Mouse (Mus musculus) forebrain, embryonic 13.5 days (tissue): ENCODE results near the gene Selenbp1. TPM values are rescaled to one million over a fixed set of nuclear protein-coding genes. Genes with fewer than 3 reads are reported as not detected.
"Not testable (repeated sequence)": the region's sequence is repeated elsewhere in the genome, so short reads cannot be mapped to it uniquely, and the experiment has no call there.

Source experiments
- ATAC-seq: fragments of 200-750 bp; cut with Nextera tagmentation; 2 replicates; pipeline ENCODE4 v1.8.0; 2017
- H3K27ac ChIP-seq: fragments of 300-500 bp; sonication (generic); 2 replicates; pipeline ENCODE4 v1.5.1; 2015; ENCODE audit warnings: inconsistent platforms, mild to moderate bottlenecking, moderate library complexity
- H3K27me3 ChIP-seq: fragments of 300-500 bp; sonication (generic); 2 replicates; pipeline ENCODE4 v1.6.1; 2015; ENCODE audit warnings: mild to moderate bottlenecking, inconsistent platforms
- H3K36me3 ChIP-seq: fragments of 300-500 bp; sonication (generic); 2 replicates; pipeline ENCODE4 v1.6.1; 2015; ENCODE audit warnings: mild to moderate bottlenecking, inconsistent platforms; ENCODE audit not compliant: poor library complexity, severe bottlenecking
- H3K4me1 ChIP-seq: fragments of 300-500 bp; sonication (generic); 2 replicates; pipeline ENCODE4 v1.6.1; 2015; ENCODE audit warnings: inconsistent platforms
- H3K4me2 ChIP-seq: fragments of 300-500 bp; sonication (generic); 2 replicates; pipeline ENCODE4 v1.6.1; 2015; ENCODE audit warnings: inconsistent platforms, mild to moderate bottlenecking, moderate library complexity
- H3K4me3 ChIP-seq: fragments of 300-500 bp; sonication (generic); 2 replicates; pipeline ENCODE4 v1.5.1; 2015; ENCODE audit warnings: mild to moderate bottlenecking, inconsistent platforms
- H3K9ac ChIP-seq: fragments of 300-500 bp; sonication (generic); 2 replicates; pipeline ENCODE4 v1.6.1; 2015; ENCODE audit warnings: mild to moderate bottlenecking, inconsistent platforms
- H3K9me3 ChIP-seq: fragments of 300-500 bp; sonication (generic); replicated peaks from 2 replicates; pipeline ENCODE4 v1.6.1; 2016; ENCODE audit warnings: inconsistent platforms
- WGBS: fragments of 180-500 bp; shearing (Covaris S2); methylation state at CpG from one replicate; pipeline ENCODE4 v1.1.7; 2015; 5-methylcytosine and 5-hydroxymethylcytosine counted together
- polyA plus RNA-seq: library from polyadenylated mRNA; unstranded; fragments of >200 nt; fragmentation: Nextera tagmentation; extraction: Ambion mirVana; gene quantifications from 2 replicates; pipeline ENCODE4 v1.2.1, GENCODE M21; 2015

The Selenbp1 gene
- polyA plus RNA-seq, result 7.6 and 9.0 TPM in 2 replicates

- no peaks in the 10 kb centered on the region for H3K36me3 ChIP-seq
- H3K27me3 ChIP-seq, result no peaks in the 10 kb centered on the region
- peak; percentile 85 for ATAC-seq
- no peaks in the 10 kb centered on the region for H3K9me3 ChIP-seq
- peak within 1 kb of the TSS; percentile 9; the same call in 1 of the 2 replicates for H3K4me3 ChIP-seq
- peak within 1 kb of the TSS; percentile 16; the same call in 1 of the 2 replicates for H3K27ac ChIP-seq
- no peak within 1 kb of the TSS for H3K9ac ChIP-seq
- peak within 1 kb of the TSS; percentile 52 for H3K4me2 ChIP-seq
- peaks cover 12% of the 10 kb centered on the region for H3K4me1 ChIP-seq
- WGBS, result 24% methylated on average over 16 of the region's 16 CpGs
These were observed at the start of gene Selenbp1 for GRCm38 (mm10) chr3:94932809-94933564. Gene Selenbp1, plus strand, starts transcription at chr3:94933056.

GRCm38 (mm10) chr3:94886316-94887224 is 46.3 kb upstream of the Selenbp1 start, which contains the start of gene Psmb4:
Gene Psmb4, minus strand, starts transcription at chr3:94886961.
- peak within 1 kb of the TSS; percentile 62 for H3K27ac ChIP-seq
- 1% methylated on average over 61 of the region's 61 CpGs for WGBS
- peak within 1 kb of the TSS; percentile 97 for H3K4me3 ChIP-seq
- no peaks in the 10 kb centered on the region for H3K27me3 ChIP-seq
- H3K4me1 ChIP-seq, result peaks cover 17% of the 10 kb centered on the region
- peak; percentile 93 for ATAC-seq
- peaks cover 39% of the 10 kb centered on the region for H3K36me3 ChIP-seq
- H3K9ac ChIP-seq, result peak within 1 kb of the TSS; percentile 96
- H3K9me3 ChIP-seq, result no peaks in the 10 kb centered on the region
- H3K4me2 ChIP-seq, result peak within 1 kb of the TSS; percentile 87

GRCm38 (mm10) chr3:94888595-94888994 is 44.3 kb upstream of the Selenbp1 start:
- no peaks in the 10 kb centered on the region for H3K9me3 ChIP-seq
- peaks cover 17% of the 10 kb centered on the region for H3K4me1 ChIP-seq
- no peak overlapping the region for H3K4me2 ChIP-seq
- no peak overlapping the region for H3K9ac ChIP-seq
- no peak for ATAC-seq
- no peak overlapping the region for H3K4me3 ChIP-seq
- no peak overlapping the region for H3K27ac ChIP-seq
- H3K36me3 ChIP-seq, result peaks cover 20% of the 10 kb centered on the region
- H3K27me3 ChIP-seq, result no peaks in the 10 kb centered on the region

GRCm38 (mm10) chr3:94894076-94894475 is 38.8 kb upstream of the Selenbp1 start:
- H3K9ac ChIP-seq, result no peak overlapping the region
- H3K9me3 ChIP-seq, result no peaks in the 10 kb centered on the region
- H3K27me3 ChIP-seq, result no peaks in the 10 kb centered on the region; the same call in 1 of the 2 replicates
- no peak overlapping the region for H3K27ac ChIP-seq
- H3K4me3 ChIP-seq, result no peak overlapping the region
- H3K4me1 ChIP-seq, result no peaks in the 10 kb centered on the region
- no peak for ATAC-seq
- H3K36me3 ChIP-seq, result no peaks in the 10 kb centered on the region
- WGBS, result 75% methylated on average over 3 of the region's 3 CpGs
- no peak overlapping the region for H3K4me2 ChIP-seq

- Histone ChIP-seq H3K4me2 (no peak overlapping the region), H3K27ac (no peak overlapping the region), H3K36me3 (no peaks in the 10 kb centered on the region), H3K9ac (no peak overlapping the region), H3K4me3 (no peak overlapping the region), H3K4me1 (no peaks in the 10 kb centered on the region), H3K27me3 (no peaks in the 10 kb centered on the region), H3K9me3 (no peaks in the 10 kb centered on the region)
- ATAC-seq, result no peak
- 22% methylated on average over 7 of the region's 7 CpGs for WGBS
These were observed 30.1 kb upstream of the Selenbp1 start for GRCm38 (mm10) chr3:94902747-94903146.

GRCm38 (mm10) chr3:94904759-94905158 is 28.1 kb upstream of the Selenbp1 start:
- not testable (repeated sequence) for ATAC-seq, H3K4me3 ChIP-seq, H3K4me1 ChIP-seq, H3K9me3 ChIP-seq, H3K4me2 ChIP-seq, H3K27me3 ChIP-seq, H3K9ac ChIP-seq, H3K36me3 ChIP-seq, H3K27ac ChIP-seq
- 72% methylated on average over 3 of the region's 3 CpGs for WGBS

GRCm38 (mm10) chr3:94906482-94906881 is 26.4 kb upstream of the Selenbp1 start:
- no peak for ATAC-seq
- Histone ChIP-seq H3K27ac (no peak overlapping the region), H3K27me3 (no peaks in the 10 kb centered on the region), H3K9me3 (no peaks in the 10 kb centered on the region), H3K4me2 (no peak overlapping the region), H3K9ac (no peak overlapping the region), H3K4me1 (no peaks in the 10 kb centered on the region), H3K4me3 (no peak overlapping the region), H3K36me3 (no peaks in the 10 kb centered on the region)
- 63% methylated on average over 1 of the region's 1 CpGs for WGBS

- H3K27ac ChIP-seq, result no peak overlapping the region
- ATAC-seq, result no peak
- no peaks in the 10 kb centered on the region for H3K27me3 ChIP-seq
- no peaks in the 10 kb centered on the region for H3K4me1 ChIP-seq
- H3K9me3 ChIP-seq, result no peaks in the 10 kb centered on the region
- H3K36me3 ChIP-seq, result no peaks in the 10 kb centered on the region
- 73% methylated on average over 2 of the region's 2 CpGs for WGBS
- H3K4me2 ChIP-seq, result no peak overlapping the region
- no peak overlapping the region for H3K9ac ChIP-seq
- no peak overlapping the region for H3K4me3 ChIP-seq
These were observed 21.7 kb upstream of the Selenbp1 start for GRCm38 (mm10) chr3:94911050-94911693.

- Histone ChIP-seq H3K27me3 (no peaks in the 10 kb centered on the region), H3K27ac (no peak overlapping the region), H3K4me2 (no peak overlapping the region), H3K4me1 (no peaks in the 10 kb centered on the region; the same call in 1 of the 2 replicates), H3K4me3 (no peak overlapping the region), H3K9ac (no peak overlapping the region), H3K36me3 (no peaks in the 10 kb centered on the region), H3K9me3 (no peaks in the 10 kb centered on the region)
- WGBS, result 77% methylated on average over 5 of the region's 5 CpGs
- no peak for ATAC-seq
These were observed 19.1 kb upstream of the Selenbp1 start for GRCm38 (mm10) chr3:94913801-94914200.

GRCm38 (mm10) chr3:94915903-94916741 is 16.7 kb upstream of the Selenbp1 start:
- no peaks in the 10 kb centered on the region; the same call in 1 of the 2 replicates for H3K4me1 ChIP-seq
- H3K27me3 ChIP-seq, result no peaks in the 10 kb centered on the region
- no peak overlapping the region for H3K27ac ChIP-seq
- H3K9ac ChIP-seq, result no peak overlapping the region
- no peak overlapping the region for H3K4me3 ChIP-seq
- WGBS, result 82% methylated on average over 7 of the region's 7 CpGs
- ATAC-seq, result no peak
- no peaks in the 10 kb centered on the region for H3K9me3 ChIP-seq
- H3K4me2 ChIP-seq, result no peak overlapping the region
- no peaks in the 10 kb centered on the region for H3K36me3 ChIP-seq

GRCm38 (mm10) chr3:94917816-94918361 is 15.0 kb upstream of the Selenbp1 start:
- H3K9me3 ChIP-seq, result no peaks in the 10 kb centered on the region
- H3K4me2 ChIP-seq, result no peak overlapping the region
- H3K27me3 ChIP-seq, result no peaks in the 10 kb centered on the region
- H3K27ac ChIP-seq, result no peak overlapping the region
- no peak overlapping the region for H3K4me3 ChIP-seq
- H3K36me3 ChIP-seq, result no peaks in the 10 kb centered on the region
- no peak for ATAC-seq
- no peaks in the 10 kb centered on the region; the same call in 1 of the 2 replicates for H3K4me1 ChIP-seq
- WGBS, result 42% methylated on average over 14 of the region's 14 CpGs
- H3K9ac ChIP-seq, result no peak overlapping the region; the same call in 1 of the 2 replicates
